Mouse (Mus musculus): Measurements from ENCODE around the gene Lix1. TPM values are rescaled to one million over a fixed set of nuclear protein-coding genes. Genes with fewer than 3 reads are reported as not detected.

Gene Lix1
- total RNA-seq, 2 experiments from 2014 or later = 0.43 to 0.64 TPM

GRCm38 (mm10) chr17:17412176-17412575, 9.7 kb downstream of the Lix1 start:
- no peak for DNase-seq (ENCODE audit: low spot score)

DNA sequence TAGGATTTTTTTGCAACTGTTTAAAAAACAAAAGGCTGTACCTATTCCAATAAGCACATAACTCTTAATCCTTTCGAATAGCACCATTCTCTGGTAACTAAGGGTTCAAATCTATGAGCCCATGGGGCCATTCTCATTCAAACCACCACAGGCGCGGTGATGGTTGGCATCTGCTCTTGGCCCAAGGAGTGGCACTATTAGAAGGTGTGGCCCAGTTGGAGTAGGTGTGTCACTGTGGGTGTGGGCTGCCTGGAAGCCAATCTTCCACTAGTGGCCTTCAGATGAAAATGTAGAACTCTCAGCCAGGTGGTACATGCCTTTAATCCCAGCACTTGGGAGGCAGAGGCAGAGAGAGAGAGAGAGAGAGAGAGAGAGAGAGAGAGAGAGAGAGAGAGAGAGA, 11.7 kb downstream of the Lix1 start:
- no peak for DNase-seq (ENCODE audit: low spot score)

DNA sequence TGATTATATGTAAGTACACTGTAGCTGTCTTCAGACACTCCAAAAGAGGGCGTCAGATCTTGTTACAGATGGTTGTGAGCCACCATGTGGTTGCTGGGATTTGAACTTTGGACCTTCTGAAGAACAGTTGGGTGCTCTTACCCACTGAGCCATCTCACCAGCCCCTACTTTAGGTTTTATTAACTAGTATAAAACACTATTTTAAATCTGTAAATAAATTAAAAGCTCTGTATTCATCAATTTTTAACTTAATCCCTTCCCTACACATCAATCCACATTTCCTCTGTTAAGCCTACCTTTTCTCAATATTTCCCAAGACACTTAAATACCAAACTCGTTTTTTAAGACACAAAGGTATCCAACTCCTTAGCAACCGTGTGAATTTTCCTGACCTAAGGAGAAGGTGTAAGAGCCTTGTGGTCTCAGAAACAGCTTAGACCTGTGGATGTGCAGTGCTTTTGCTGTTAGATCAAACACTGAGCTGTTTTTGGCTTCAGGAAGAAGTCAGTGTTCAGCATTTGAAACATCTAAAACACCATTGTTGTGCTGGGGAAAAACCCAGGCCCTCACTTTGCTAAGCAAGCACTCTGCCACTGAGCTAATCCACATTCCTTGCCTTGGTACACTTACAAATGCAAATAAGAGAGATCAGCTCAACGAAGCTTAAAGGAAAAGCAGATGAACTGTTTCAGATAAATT, 22.3 kb downstream of the Lix1 start:
- no peak for DNase-seq (ENCODE audit: low spot score)

- no peak for DNase-seq (ENCODE audit: low spot score)
Observed at GRCm38 (mm10) chr17:17425308-17425813, 22.9 kb downstream of the Lix1 start.

GRCm38 (mm10) chr17:17425906-17426305, 23.4 kb downstream of the Lix1 start:
- no peak for DNase-seq (ENCODE audit: low spot score)

GRCm38 (mm10) chr17:17428888-17429287, 26.4 kb downstream of the Lix1 start:
- DNase-seq (ENCODE audit: low spot score) = no peak

DNA sequence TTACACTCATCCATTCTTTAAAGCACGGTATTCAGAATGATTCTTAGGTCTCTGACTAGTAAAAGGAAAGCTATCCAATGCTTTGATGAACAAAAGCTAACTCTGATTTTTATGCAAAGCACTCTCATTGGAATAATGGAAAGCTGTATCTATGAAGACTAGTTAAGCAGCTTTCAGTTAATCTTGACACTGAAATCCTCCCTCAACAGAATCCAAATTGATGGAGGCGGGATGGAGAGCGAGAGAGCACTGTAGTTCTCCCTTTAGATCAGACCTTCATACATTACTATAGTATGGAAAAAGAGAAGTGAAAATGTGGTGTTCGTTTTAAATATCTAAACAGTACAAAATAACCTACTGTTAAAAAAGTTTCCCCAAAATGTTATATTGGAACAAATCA, 31.2 kb downstream of the Lix1 start:
- DNase-seq (ENCODE audit: low spot score) = no peak

DNA sequence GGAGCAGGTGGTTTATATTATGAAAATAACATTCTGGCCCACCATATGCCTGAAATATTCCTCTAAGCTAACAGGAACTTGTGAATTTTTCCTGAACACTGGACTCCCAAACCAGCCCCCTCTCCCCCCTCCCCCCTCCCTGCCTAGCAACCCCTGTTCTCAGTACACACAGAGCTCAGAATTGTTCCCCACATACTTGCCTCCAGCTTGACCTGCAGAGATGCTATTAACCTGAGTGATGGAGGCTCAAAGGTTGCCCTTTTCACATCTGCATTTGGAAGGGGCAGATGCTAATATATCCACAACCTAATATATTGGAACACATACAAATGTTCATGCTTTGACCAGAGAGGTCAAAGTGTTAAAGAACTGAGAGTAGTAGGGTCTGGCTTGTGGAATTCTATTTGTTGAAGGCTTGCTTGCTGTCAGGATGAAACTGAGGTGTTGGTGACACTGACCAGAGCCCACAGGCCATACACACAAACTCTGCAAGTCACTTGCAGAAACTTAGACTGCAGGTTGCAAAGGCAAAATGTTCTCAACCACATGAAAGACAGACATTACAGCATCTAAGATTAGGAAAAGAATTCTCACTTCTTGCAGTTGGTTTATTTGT, 36.2 kb downstream of the Lix1 start:
- DNase-seq (ENCODE audit: low spot score) = no peak

- DNase-seq (ENCODE audit: low spot score) = no peak
Observed at GRCm38 (mm10) chr17:17441876-17442498, 39.5 kb downstream of the Lix1 start.

DNA sequence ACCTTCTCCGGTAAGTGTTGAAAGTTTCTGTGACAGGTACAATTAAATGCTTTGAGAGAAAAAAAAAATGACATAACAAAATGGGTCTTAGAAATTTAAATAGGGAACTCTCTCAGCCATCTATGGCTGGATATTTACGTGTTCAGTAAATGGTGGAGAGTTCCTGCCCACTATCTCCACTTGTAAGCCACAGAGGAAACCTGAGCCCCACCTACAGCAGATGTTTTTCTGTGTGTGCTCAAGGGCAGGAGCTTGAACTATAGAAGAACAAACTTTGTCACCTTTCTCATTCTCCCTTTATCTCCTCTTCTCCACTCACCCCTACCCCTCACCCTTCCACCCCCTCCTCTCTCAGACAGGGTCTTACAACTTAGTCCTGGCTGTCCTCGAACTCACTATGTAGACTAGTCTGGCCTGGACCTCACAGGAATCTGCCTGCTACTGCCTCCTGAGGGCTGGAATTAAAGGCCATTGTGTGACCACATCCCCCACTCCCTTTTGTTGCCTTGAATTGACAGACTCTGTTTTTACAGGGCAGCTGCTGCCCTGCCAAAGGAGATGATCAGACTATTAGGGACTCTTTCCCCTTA, 41.9 kb downstream of the Lix1 start:
- DNase-seq (ENCODE audit: low spot score) = no peak

DNA sequence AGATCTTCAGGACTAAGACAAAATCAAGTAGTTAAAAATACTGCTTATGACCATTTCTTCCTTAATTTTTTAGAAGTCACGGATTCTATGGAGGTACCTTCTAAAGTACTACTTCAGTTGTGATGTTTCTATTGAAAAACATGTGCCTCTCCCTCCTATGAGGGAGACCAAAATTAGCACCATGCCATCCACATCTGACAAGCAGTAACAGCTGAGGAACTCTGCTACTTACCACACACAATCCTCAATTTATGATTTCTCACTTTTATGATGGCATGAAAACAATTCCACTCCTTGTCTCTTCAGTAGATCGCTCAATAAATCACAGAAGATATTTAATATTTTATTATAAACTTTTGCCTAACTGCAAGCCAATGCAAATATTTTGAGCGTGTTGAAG, 44.2 kb downstream of the Lix1 start:
- no peak for DNase-seq (ENCODE audit: low spot score)

DNA sequence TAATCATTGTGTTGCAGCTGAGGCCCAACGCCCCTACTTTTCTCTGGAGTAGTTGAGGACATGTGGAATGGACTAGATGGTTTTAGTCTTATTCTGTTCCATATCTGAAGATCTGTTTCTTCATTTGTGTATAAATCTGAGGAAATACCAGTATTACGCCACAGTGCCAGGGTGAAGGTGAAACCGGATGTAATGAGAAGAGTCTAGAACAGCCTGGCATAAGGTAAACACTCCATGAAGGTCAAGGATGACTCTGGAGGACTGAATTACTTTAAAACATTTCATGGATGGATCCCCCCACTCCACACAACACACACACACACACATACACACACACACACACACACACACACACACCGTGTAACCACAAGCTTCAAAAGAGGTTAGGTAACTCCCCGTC, 45.3 kb downstream of the Lix1 start:
- DNase-seq (ENCODE audit: low spot score) = no peak

GRCm38 (mm10) chr17:17448737-17449440, 46.4 kb downstream of the Lix1 start:
- DNase-seq (ENCODE audit: low spot score) = peak; percentile 33

DNA sequence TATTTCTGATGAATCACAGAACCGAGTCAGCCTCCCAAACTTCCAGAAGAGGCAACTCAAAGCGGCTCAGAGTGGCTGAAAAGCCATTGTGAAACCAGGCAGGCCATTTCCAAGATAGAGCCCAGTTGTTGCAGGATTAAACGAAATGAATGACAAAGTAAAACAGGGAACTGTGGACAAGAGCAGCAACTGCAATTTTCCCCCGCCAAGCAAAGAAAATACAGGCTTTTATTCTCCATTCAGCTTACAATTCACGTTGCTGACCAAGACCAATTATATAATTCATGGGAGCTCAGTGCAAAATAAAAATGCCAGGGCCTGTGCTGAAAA, 46.9 kb downstream of the Lix1 start:
- peak; percentile 6 for DNase-seq (ENCODE audit: low spot score)

- no peak for DNase-seq (ENCODE audit: low spot score)
Observed at GRCm38 (mm10) chr17:17451102-17451501, 48.6 kb downstream of the Lix1 start.

DNA sequence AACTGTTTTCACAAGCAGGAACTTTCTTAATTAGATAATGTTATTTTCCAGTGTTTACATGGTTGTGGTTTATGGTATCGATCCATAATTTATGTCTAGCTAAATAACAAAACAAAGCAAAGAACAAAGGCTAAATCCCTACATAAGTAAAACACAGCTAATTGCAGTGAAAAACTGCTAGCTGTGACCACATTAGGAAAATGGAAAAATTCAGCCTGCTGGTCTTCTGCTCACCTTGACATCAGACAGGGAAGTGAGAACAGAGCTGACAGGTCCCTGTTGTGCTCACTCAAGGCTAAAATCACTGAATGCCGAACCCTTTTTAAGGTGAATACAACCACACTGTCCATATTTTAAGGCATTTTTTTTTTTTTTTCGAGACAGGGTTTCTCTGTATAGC, 50.1 kb downstream of the Lix1 start:
- no peak for DNase-seq (ENCODE audit: low spot score)

GRCm38 (mm10) chr17:17454573-17454972, 52.1 kb downstream of the Lix1 start:
- DNase-seq (ENCODE audit: low spot score) = no peak

DNA sequence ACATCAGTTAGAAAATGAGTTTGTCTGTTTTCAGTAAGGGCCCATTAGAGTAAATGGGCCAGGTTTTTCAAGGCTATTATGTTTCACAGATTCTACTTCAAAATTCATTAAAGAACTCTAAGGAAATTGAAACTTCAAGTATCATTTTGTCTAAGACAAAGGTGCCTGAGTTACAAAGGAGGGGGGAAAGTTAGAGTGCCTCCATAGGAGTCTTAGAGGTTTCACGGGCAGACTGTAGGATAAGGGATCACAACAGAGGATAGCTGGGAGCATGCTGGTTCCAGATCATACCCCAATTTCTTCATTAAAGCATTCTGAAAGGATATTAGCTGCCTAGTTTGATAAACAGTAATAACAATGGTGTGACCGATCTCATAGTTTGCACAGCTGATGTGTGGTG, 83.3 kb downstream of the Lix1 start:
- no peak for DNase-seq (ENCODE audit: low spot score)

GRCm38 (mm10) chr17:17490820-17491621, 88.5 kb downstream of the Lix1 start:
- peak; percentile 11 for DNase-seq (ENCODE audit: low spot score)

GRCm38 (mm10) chr17:17491622-17492001, 89.1 kb downstream of the Lix1 start:
- DNase-seq (ENCODE audit: low spot score) = no peak

DNA sequence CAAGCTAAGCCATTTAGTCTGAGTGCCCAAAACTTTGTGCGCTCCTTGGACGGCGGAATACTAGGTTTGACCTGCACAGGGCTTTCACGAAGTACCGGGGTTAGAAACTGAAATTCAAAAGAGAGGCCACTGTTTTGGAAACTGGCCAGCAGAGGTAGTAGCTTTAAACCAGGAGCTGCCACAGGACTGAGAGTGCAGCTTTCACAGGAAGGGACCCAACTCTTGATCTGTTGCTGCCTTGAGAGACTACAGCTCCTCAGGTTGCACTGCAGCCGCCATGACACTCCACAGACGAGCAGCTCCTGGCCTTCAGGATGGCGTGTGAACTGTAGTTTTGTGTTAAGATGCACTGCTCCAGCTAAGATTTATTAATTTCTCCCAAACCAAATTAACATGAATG, 89.6 kb downstream of the Lix1 start:
- DNase-seq (ENCODE audit: low spot score) = no peak

Measured in gastrocnemius, adult 18-20 months (tissue).